Mouse (Mus musculus): ENCODE results near the gene Tedc1.

DNA sequence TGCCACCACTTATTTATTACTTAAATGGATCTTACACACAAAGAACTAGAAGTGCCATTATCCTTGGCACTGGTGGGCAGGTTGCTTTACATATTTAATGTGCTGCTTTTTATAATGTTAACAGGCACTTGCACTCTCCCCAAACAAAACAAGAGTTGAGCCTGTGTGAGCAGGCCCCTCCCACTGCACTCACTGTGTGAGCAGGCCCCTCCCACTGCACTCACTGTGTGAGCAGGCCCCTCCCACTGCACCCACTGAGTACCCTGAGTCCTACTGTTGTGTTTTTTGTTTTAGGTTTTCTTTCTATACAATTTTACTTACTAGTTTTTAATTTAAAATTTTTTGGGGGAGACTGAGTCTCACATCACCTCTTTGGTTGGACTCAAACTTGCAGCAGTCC, 45.8 kb downstream of the Tedc1 start:
- TF ChIP-seq CTCF (IDR thresholded peaks at IDR 0.05; ENCODE audit: extremely low read depth, insufficient read depth, insufficient read length, insufficient replicate concordance) (no peak), POLR2A (IDR thresholded peaks at IDR 0.05; ENCODE audit: low read depth, low read length) (no peak)

Data from spleen, adult 2 months (tissue).